Mouse (Mus musculus): Measurements from ENCODE around the gene Ripor1.

The Ripor1 gene

GRCm38 (mm10) chr8:105624401-105624800, 19.3 kb downstream of the Ripor1 start:
- in situ Hi-C loops (cut with MboI, MseI), result no loop called here

- in situ Hi-C loops (cut with MboI, MseI), result no loop called here
Observed at GRCm38 (mm10) chr8:105624831-105625230, 19.8 kb downstream of the Ripor1 start.

- in situ Hi-C loops (cut with MboI, MseI), result no loop called here
Observed at GRCm38 (mm10) chr8:105626086-105626485, 21.0 kb downstream of the Ripor1 start.

GRCm38 (mm10) chr8:105629337-105629736, 24.3 kb downstream of the Ripor1 start:
- in situ Hi-C loops (cut with MboI, MseI), result no loop called here

GRCm38 (mm10) chr8:105634771-105635458, 29.9 kb downstream of the Ripor1 start:
- in situ Hi-C loops (cut with MboI, MseI), result no loop called here

GRCm38 (mm10) chr8:105635481-105635880, 30.4 kb downstream of the Ripor1 start:
- in situ Hi-C loops (cut with MboI, MseI), result no loop called here

GRCm38 (mm10) chr8:105636018-105636962, 31.2 kb downstream of the Ripor1 start, which contains the start of gene Ctcf:
Gene Ctcf, plus strand, starts transcription at chr8:105636568.
- in situ Hi-C loops (cut with MboI, MseI), result no loop called here

GRCm38 (mm10) chr8:105636963-105637510, 32.0 kb downstream of the Ripor1 start, which contains the start of gene Agrp:
Gene Agrp, minus strand, starts transcription at chr8:105637393.
- in situ Hi-C loops (cut with MboI, MseI), result no loop called here

GRCm38 (mm10) chr8:105637601-105638041, 32.6 kb downstream of the Ripor1 start:
- in situ Hi-C loops (cut with MboI, MseI), result no loop called here

GRCm38 (mm10) chr8:105638510-105638909, 33.5 kb downstream of the Ripor1 start:
- in situ Hi-C loops (cut with MboI, MseI), result no loop called here

- in situ Hi-C loops (cut with MboI, MseI), result no loop called here
Observed at GRCm38 (mm10) chr8:105639835-105640234, 34.8 kb downstream of the Ripor1 start.

- in situ Hi-C loops (cut with MboI, MseI), result no loop called here
Observed at GRCm38 (mm10) chr8:105640511-105640910, 35.5 kb downstream of the Ripor1 start.

GRCm38 (mm10) chr8:105645205-105645604, 40.1 kb downstream of the Ripor1 start:
- in situ Hi-C loops (cut with MboI, MseI), result no loop called here

GRCm38 (mm10) chr8:105648929-105649328, 43.9 kb downstream of the Ripor1 start:
- in situ Hi-C loops (cut with MboI, MseI), result no loop called here

GRCm38 (mm10) chr8:105657641-105658040, 52.6 kb downstream of the Ripor1 start:
- in situ Hi-C loops (cut with MboI, MseI), result no loop called here

GRCm38 (mm10) chr8:105661167-105661566, 56.1 kb downstream of the Ripor1 start:
- in situ Hi-C loops (cut with MboI, MseI), result no loop called here

Data from T-helper 1 cell (primary cell).